Mouse (Mus musculus) granulocyte monocyte progenitor cell, adult 5-6 weeks (primary cell): ENCODE measurements around the gene Zfp316. TPM values are rescaled to one million over a fixed set of nuclear protein-coding genes. Genes with fewer than 3 reads are reported as not detected.

ENCODE experiments used
- ATAC-seq: replicated peaks from 2 replicates; pipeline ENCODE4 v1.8.0; 2016; ENCODE audit warnings: mild to moderate bottlenecking, moderate TSS enrichment, inconsistent platforms; ENCODE audit not compliant: poor library complexity, severe bottlenecking
- total RNA-seq, 2 experiments: library from RNA; stranded (forward) in 1 of 2; stranded (reverse) in 1 of 2; fragments of 200-712, 200-1000 nt in 1 of 2; fragments of >200 nt in 1 of 2; fragmentation: Nextera tagmentation in 1 of 2; gene quantifications; 2 replicates each; pipeline ENCODE4 v1.2.3; 2014 to 2017

The Zfp316 gene
- total RNA-seq, 2 experiments from 2014 or later, result 2.7 to 2.8 TPM

GRCm38 (mm10) chr5:143287774-143288328 lies 18.0 kb upstream of the Zfp316 start:
- ATAC-seq, result peak; percentile 66

GRCm38 (mm10) chr5:143284762-143285161 lies 14.9 kb upstream of the Zfp316 start:
- ATAC-seq, result no peak

- ATAC-seq, result no peak
Measured at GRCm38 (mm10) chr5:143279247-143279646, 9.4 kb upstream of the Zfp316 start.

GRCm38 (mm10) chr5:143275761-143276160 lies 5.9 kb upstream of the Zfp316 start:
- ATAC-seq, result no peak

GRCm38 (mm10) chr5:143272540-143273330 lies 2.9 kb upstream of the Zfp316 start:
- ATAC-seq, result peak; percentile 17; the same call in 1 of the 2 replicates

- ATAC-seq, result peak; percentile 41
Measured at GRCm38 (mm10) chr5:143272108-143272507, 2.3 kb upstream of the Zfp316 start.

- no peak for ATAC-seq
Measured at GRCm38 (mm10) chr5:143271642-143272041, 1.8 kb upstream of the Zfp316 start.

- 0 out of 2 replicates have a peak, but pooled peaks have one; percentile 1 for ATAC-seq
Measured at GRCm38 (mm10) chr5:143270151-143270519, 313 bp upstream of the Zfp316 start.

GRCm38 (mm10) chr5:143268985-143269362 lies 848 bp downstream of the Zfp316 start:
- ATAC-seq, result no peak

- ATAC-seq, result no peak
Measured at GRCm38 (mm10) chr5:143266794-143267193, 3.0 kb downstream of the Zfp316 start.

GRCm38 (mm10) chr5:143265409-143265808 lies 4.4 kb downstream of the Zfp316 start:
- ATAC-seq, result no peak

GRCm38 (mm10) chr5:143264689-143265088 lies 5.1 kb downstream of the Zfp316 start:
- ATAC-seq, result no peak

- no peak for ATAC-seq
Measured at GRCm38 (mm10) chr5:143261636-143262035, 8.2 kb downstream of the Zfp316 start.

GRCm38 (mm10) chr5:143255802-143256201 lies 14.0 kb downstream of the Zfp316 start:
- no peak for ATAC-seq

GRCm38 (mm10) chr5:143255131-143255519 lies 14.7 kb downstream of the Zfp316 start:
- peak; percentile 6; the same call in 1 of the 2 replicates for ATAC-seq

- ATAC-seq, result peak; percentile 21; the same call in 1 of the 2 replicates
Measured at GRCm38 (mm10) chr5:143254487-143255130, 15.2 kb downstream of the Zfp316 start.

- ATAC-seq, result peak; percentile 58
Measured at GRCm38 (mm10) chr5:143253881-143254486, 15.8 kb downstream of the Zfp316 start.

- ATAC-seq, result peak; percentile 15; the same call in 1 of the 2 replicates
Measured at GRCm38 (mm10) chr5:143253186-143253880, 16.5 kb downstream of the Zfp316 start.

GRCm38 (mm10) chr5:143252791-143253185 lies 17.0 kb downstream of the Zfp316 start:
- no peak for ATAC-seq

- ATAC-seq, result no peak
Measured at GRCm38 (mm10) chr5:143252039-143252438, 17.8 kb downstream of the Zfp316 start.
